Mouse (Mus musculus) small intestine, adult 2 months (tissue): Measurements from ENCODE around the gene Pkib.

Source experiments
- CTCF ChIP-seq: fragments of 200-500 bp; IDR thresholded peaks from 2 replicates; pipeline ENCODE4 v1.5.1; 2012; ENCODE audit warnings: low read depth, mild to moderate bottlenecking, control low read depth, inconsistent platforms, low read length, moderate library complexity, mixed read lengths; ENCODE audit not compliant: insufficient replicate concordance, insufficient read length; ENCODE audit errors: extremely low read depth
- POLR2A ChIP-seq: fragments of 200-500 bp; IDR thresholded peaks from 2 replicates; pipeline ENCODE4 v1.6.1; 2012; ENCODE audit warnings: low read depth, mild to moderate bottlenecking, control low read depth, inconsistent platforms, low read length, moderate library complexity

DNA sequence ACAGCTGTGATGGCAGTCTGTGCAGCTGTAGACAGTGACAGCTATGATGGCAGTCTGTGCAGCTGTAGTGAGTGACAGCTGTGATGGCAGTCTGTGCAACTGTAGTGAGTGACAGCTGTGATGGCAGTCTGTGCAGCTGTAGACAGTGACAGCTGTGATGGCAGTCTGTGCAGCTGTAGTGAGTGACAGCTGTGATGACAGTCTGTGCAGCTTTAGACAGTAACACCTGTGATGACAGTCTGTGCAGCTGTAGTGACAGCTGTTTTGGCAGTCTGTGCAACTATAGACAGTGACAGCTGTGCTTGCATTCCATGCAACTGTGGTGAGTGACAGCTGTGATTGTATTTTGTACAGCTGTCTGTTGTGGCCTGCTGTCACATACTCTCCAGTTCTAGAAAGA lies 44.0 kb downstream of the Pkib start:
- TF ChIP-seq CTCF (no peak), POLR2A (no peak)
